Mouse (Mus musculus) kidney, embryonic 14.5 days (tissue): ENCODE results near the gene Mettl26. TPM values are rescaled to one million over a fixed set of nuclear protein-coding genes. Genes with fewer than 3 reads are reported as not detected.

ENCODE experiments used
- ATAC-seq: fragments of 200-750 bp; cut with Nextera tagmentation; 2 replicates; pipeline ENCODE4 v1.8.0; 2017; ENCODE audit warnings: moderate number of reproducible peaks, mild to moderate bottlenecking, moderate TSS enrichment, moderate library complexity; ENCODE audit not compliant: low FRiP score, low TSS enrichment
- H3K27ac ChIP-seq: fragments of 300-500 bp; sonication (generic); 2 replicates; pipeline ENCODE4 v1.5.1; 2014; ENCODE audit warnings: low read depth, mild to moderate bottlenecking, low read length, moderate library complexity, mixed read lengths
- H3K27me3 ChIP-seq: fragments of 300-500 bp; sonication (generic); 2 replicates; pipeline ENCODE4 v1.6.1; 2014; ENCODE audit warnings: mild to moderate bottlenecking, low read length; ENCODE audit not compliant: control insufficient read depth, insufficient read depth
- H3K36me3 ChIP-seq: fragments of 300-500 bp; sonication (generic); 2 replicates; pipeline ENCODE4 v1.6.1; 2014; ENCODE audit warnings: low read length, mixed read lengths; ENCODE audit not compliant: control insufficient read depth, insufficient read depth
- H3K4me1 ChIP-seq: fragments of 300-500 bp; sonication (generic); 2 replicates; pipeline ENCODE4 v1.6.1; 2014; ENCODE audit warnings: low read length, mixed read lengths; ENCODE audit not compliant: control insufficient read depth, insufficient read depth
- H3K4me2 ChIP-seq: fragments of 300-500 bp; sonication (generic); replicated peaks from 2 replicates; pipeline ENCODE4 v1.6.1; 2014; ENCODE audit warnings: low read depth, mild to moderate bottlenecking, low read length
- H3K4me3 ChIP-seq: fragments of 300-500 bp; sonication (generic); 2 replicates; pipeline ENCODE4 v1.5.1; 2014; ENCODE audit warnings: mild to moderate bottlenecking, low read length
- H3K9ac ChIP-seq: fragments of 300-500 bp; sonication (generic); 2 replicates; pipeline ENCODE4 v1.6.1; 2014; ENCODE audit warnings: low read depth, mild to moderate bottlenecking, low read length, moderate library complexity
- H3K9me3 ChIP-seq: fragments of 300-500 bp; sonication (generic); 2 replicates; pipeline ENCODE4 v1.6.1; 2016; ENCODE audit warnings: low read length; ENCODE audit not compliant: control insufficient read depth
- WGBS: fragments of 180-500 bp; shearing (Covaris S2); extraction: QIAGEN DNeasy Blood & Tissue Kit; methylation state at CpG from one replicate; pipeline ENCODE4 v1.1.7; 2014; 5-methylcytosine and 5-hydroxymethylcytosine counted together
- polyA plus RNA-seq: library from polyadenylated mRNA; unstranded; fragments of >200 nt; fragmentation: Nextera tagmentation; extraction: Ambion mirVana; gene quantifications from 2 replicates; pipeline ENCODE4 v1.2.1, GENCODE M21; 2014

Gene Mettl26
- polyA plus RNA-seq, 1 experiment from 2014 or later = 85.3 TPM

GRCm38 (mm10) chr17:25903061-25903460, 28.2 kb downstream of the Mettl26 start:
- Histone ChIP-seq H3K36me3 (no peaks in the 10 kb centered on the region; the same call in 1 of the 2 replicates), H3K4me1 (no peaks in the 10 kb centered on the region), H3K4me2 (no peak overlapping the region), H3K9ac (no peak overlapping the region), H3K4me3 (no peak overlapping the region), H3K9me3 (no peaks in the 10 kb centered on the region), H3K27ac (no peak overlapping the region), H3K27me3 (no peaks in the 10 kb centered on the region)
- WGBS = 81% methylated on average over 3 of the region's 3 CpGs
- ATAC-seq = no peak

- no peaks in the 10 kb centered on the region for H3K27me3 ChIP-seq
- H3K4me2 ChIP-seq = no peak overlapping the region
- no peak overlapping the region for H3K27ac ChIP-seq
- peaks cover 4% of the 10 kb centered on the region; the same call in 1 of the 2 replicates for H3K36me3 ChIP-seq
- no peak overlapping the region for H3K4me3 ChIP-seq
- H3K4me1 ChIP-seq = no peaks in the 10 kb centered on the region
- no peaks in the 10 kb centered on the region for H3K9me3 ChIP-seq
- no peak for ATAC-seq
- WGBS = 91% methylated on average over 2 of the region's 2 CpGs
- no peak overlapping the region for H3K9ac ChIP-seq
Measured at GRCm38 (mm10) chr17:25907640-25908039, 32.8 kb downstream of the Mettl26 start.

GRCm38 (mm10) chr17:25911816-25912215, 36.9 kb downstream of the Mettl26 start:
- ATAC-seq = no peak
- Histone ChIP-seq H3K9me3 (no peaks in the 10 kb centered on the region), H3K27me3 (no peaks in the 10 kb centered on the region), H3K4me2 (no peak overlapping the region), H3K4me1 (no peaks in the 10 kb centered on the region), H3K4me3 (no peak overlapping the region), H3K36me3 (peaks cover 7% of the 10 kb centered on the region; the same call in 1 of the 2 replicates), H3K27ac (no peak overlapping the region), H3K9ac (no peak overlapping the region)
- WGBS = 91% methylated on average over 4 of the region's 4 CpGs

- no peak overlapping the region for H3K4me3 ChIP-seq
- H3K9me3 ChIP-seq = no peaks in the 10 kb centered on the region
- no peak overlapping the region for H3K9ac ChIP-seq
- H3K27ac ChIP-seq = no peak overlapping the region
- no peaks in the 10 kb centered on the region for H3K27me3 ChIP-seq
- peaks cover 12% of the 10 kb centered on the region; the same call in 1 of the 2 replicates for H3K36me3 ChIP-seq
- peaks cover 9% of the 10 kb centered on the region for H3K4me1 ChIP-seq
- 84% methylated on average over 14 of the region's 14 CpGs for WGBS
- no peak for ATAC-seq
- no peak overlapping the region for H3K4me2 ChIP-seq
Measured at GRCm38 (mm10) chr17:25913186-25913876, 38.5 kb downstream of the Mettl26 start.

GRCm38 (mm10) chr17:25913877-25914275, 39.0 kb downstream of the Mettl26 start:
- Histone ChIP-seq H3K4me2 (no peak overlapping the region), H3K9me3 (no peaks in the 10 kb centered on the region), H3K9ac (no peak overlapping the region), H3K27me3 (no peaks in the 10 kb centered on the region), H3K36me3 (peaks cover 12% of the 10 kb centered on the region; the same call in 1 of the 2 replicates), H3K4me3 (no peak overlapping the region), H3K27ac (no peak overlapping the region), H3K4me1 (peaks cover 13% of the 10 kb centered on the region)
- WGBS = 70% methylated on average over 1 of the region's 1 CpGs
- no peak for ATAC-seq

GRCm38 (mm10) chr17:25914295-25914694, 39.4 kb downstream of the Mettl26 start:
- Histone ChIP-seq H3K4me1 (peaks cover 13% of the 10 kb centered on the region), H3K27me3 (no peaks in the 10 kb centered on the region), H3K9ac (no peak overlapping the region), H3K4me2 (no peak overlapping the region), H3K36me3 (peaks cover 12% of the 10 kb centered on the region; the same call in 1 of the 2 replicates), H3K9me3 (no peaks in the 10 kb centered on the region), H3K4me3 (no peak overlapping the region), H3K27ac (no peak overlapping the region)
- ATAC-seq = no peak
- 89% methylated on average over 4 of the region's 4 CpGs for WGBS

GRCm38 (mm10) chr17:25916931-25917647, 42.2 kb downstream of the Mettl26 start:
- Histone ChIP-seq H3K4me1 (peaks cover 13% of the 10 kb centered on the region), H3K4me2 (no peak overlapping the region), H3K9me3 (no peaks in the 10 kb centered on the region), H3K27me3 (no peaks in the 10 kb centered on the region), H3K4me3 (no peak overlapping the region), H3K36me3 (peaks cover 9% of the 10 kb centered on the region; the same call in 1 of the 2 replicates), H3K9ac (no peak overlapping the region), H3K27ac (no peak overlapping the region)
- 80% methylated on average over 8 of the region's 8 CpGs for WGBS
- no peak for ATAC-seq

- ATAC-seq = no peak
- Histone ChIP-seq H3K4me2 (peak overlapping the region; percentile 64), H3K4me3 (peak overlapping the region; percentile 97), H3K4me1 (peaks cover 13% of the 10 kb centered on the region), H3K36me3 (peaks cover 8% of the 10 kb centered on the region; the same call in 1 of the 2 replicates), H3K27ac (no peak overlapping the region), H3K9ac (peak overlapping the region; percentile 90; the same call in 1 of the 2 replicates), H3K27me3 (no peaks in the 10 kb centered on the region), H3K9me3 (no peaks in the 10 kb centered on the region)
- WGBS = 88% methylated on average over 9 of the region's 9 CpGs
Measured at GRCm38 (mm10) chr17:25918037-25918750, 43.3 kb downstream of the Mettl26 start.
